Mouse (Mus musculus) stomach, embryonic 16.5 days (tissue): ENCODE results near the gene Taz. TPM values are rescaled to one million over a fixed set of nuclear protein-coding genes. Genes with fewer than 3 reads are reported as not detected.

Source experiments
- microRNA-seq: library from miRNA; unstranded; fragments of <30 nt; microRNA quantifications from one replicate; pipeline ENCODE4, GENCODE M21; 2016
- polyA plus RNA-seq: library from polyadenylated mRNA; unstranded; fragments of >200 nt; fragmentation: Nextera tagmentation; extraction: Ambion mirVana; gene quantifications from 2 replicates; pipeline ENCODE4 v1.2.1, GENCODE M21; 2015

Gene Taz
- polyA plus RNA-seq, 1 experiment from 2014 or later: 79.1 TPM

Small RNA genes lying within 50 kb of the gene (microRNA-seq; reads per million reads assigned to microRNA genes)
- gene Mir7091: not detected
- 0.66 reads per million for gene Mir7092

Other genes starting within 250 kb of the Taz start
- not detected in 2 replicates for gene Opn1mw, start 154.4 kb upstream of the Taz start, polyA plus RNA-seq
- gene Mecp2, start 146.5 kb upstream of the Taz start, polyA plus RNA-seq: 10.5 and 10.6 TPM in 2 replicates
- gene Tex28, start 114.1 kb upstream of the Taz start, polyA plus RNA-seq: not detected in 2 replicates
- gene Tktl1, start 104.7 kb upstream of the Taz start, polyA plus RNA-seq: not detected in 2 replicates
- 498 and 560 TPM in 2 replicates for gene Flna, start 32.1 kb upstream of the Taz start, polyA plus RNA-seq
- gene Emd, start 27.2 kb upstream of the Taz start, polyA plus RNA-seq: 22.5 and 26.8 TPM in 2 replicates
- gene Rpl10, start 11.1 kb upstream of the Taz start, polyA plus RNA-seq: 666 and 804 TPM in 2 replicates
- gene Dnase1l1, start 425 bp downstream of the Taz start, polyA plus RNA-seq: 14.8 and 18.7 TPM in 2 replicates
- 149 and 171 TPM in 2 replicates for gene Atp6ap1, start 15.2 kb downstream of the Taz start, polyA plus RNA-seq
- 218 and 219 TPM in 2 replicates for gene Gdi1, start 23.1 kb downstream of the Taz start, polyA plus RNA-seq
- gene Fam50a, start 31.1 kb downstream of the Taz start, polyA plus RNA-seq: 63.2 and 66.9 TPM in 2 replicates
- 16.8 and 18.4 TPM in 2 replicates for gene Plxna3, start 47.2 kb downstream of the Taz start, polyA plus RNA-seq
- 94.3 and 105 TPM in 2 replicates for gene Lage3, start 71.7 kb downstream of the Taz start, polyA plus RNA-seq
- gene Ubl4a, start 91.3 kb downstream of the Taz start, polyA plus RNA-seq: 67.0 and 72.8 TPM in 2 replicates
- gene Slc10a3, start 91.4 kb downstream of the Taz start, polyA plus RNA-seq: 18.6 and 21.4 TPM in 2 replicates
- 36.2 and 40.4 TPM in 2 replicates for gene Fam3a, start 111.4 kb downstream of the Taz start, polyA plus RNA-seq
- 22.8 and 24.4 TPM in 2 replicates for gene Ikbkg, start 111.4 kb downstream of the Taz start, polyA plus RNA-seq
- 84.5 and 109 TPM in 2 replicates for gene G6pdx, start 147.3 kb downstream of the Taz start, polyA plus RNA-seq
- not detected in 2 replicates for gene Gm6880, start 199.5 kb downstream of the Taz start, polyA plus RNA-seq